Mouse (Mus musculus) layer of hippocampus, postnatal 10 days (tissue): Measurements from ENCODE around the gene Prss27. TPM values are rescaled to one million over a fixed set of nuclear protein-coding genes. Genes with fewer than 3 reads are reported as not detected.
A peak's percentile ranks its signal among the peaks of the same experiment; 100 is the strongest.
"Not testable (repeated sequence)": the region's sequence is repeated elsewhere in the genome, so short reads cannot be mapped to it uniquely, and the experiment has no call there.

Source experiments
- DNase-seq, 2 experiments: peaks; one replicate each; pipeline ENCODE4 v3.0.0; 2021; ENCODE audit warnings: low spot score in 2 of 2
- total RNA-seq, 2 experiments: library from RNA; stranded (reverse); gene quantifications; 2 replicates each; pipeline ENCODE4 v1.2.3; 2021

The Prss27 gene
- total RNA-seq, 2 experiments from 2014 or later = not detected

DNA sequence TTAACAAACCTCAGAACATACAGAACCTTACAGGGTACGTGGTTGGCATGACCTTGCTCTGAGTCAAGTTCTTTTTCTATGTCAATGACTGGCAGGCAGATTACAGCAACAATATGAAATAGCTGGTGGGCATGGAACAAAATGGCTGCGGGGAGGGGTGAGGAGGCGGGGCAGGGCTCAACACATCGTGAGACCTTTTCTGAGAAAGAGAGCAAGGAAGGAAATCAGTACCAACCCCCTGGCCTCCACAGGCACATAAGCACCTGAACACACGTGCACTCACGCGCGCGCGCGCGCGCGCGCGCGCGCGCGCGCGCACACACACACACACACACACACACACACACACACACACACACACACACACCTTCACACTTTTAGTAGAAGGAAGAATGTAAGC lies 7.4 kb upstream of the Prss27 start:
- DNase-seq = no peak

DNA sequence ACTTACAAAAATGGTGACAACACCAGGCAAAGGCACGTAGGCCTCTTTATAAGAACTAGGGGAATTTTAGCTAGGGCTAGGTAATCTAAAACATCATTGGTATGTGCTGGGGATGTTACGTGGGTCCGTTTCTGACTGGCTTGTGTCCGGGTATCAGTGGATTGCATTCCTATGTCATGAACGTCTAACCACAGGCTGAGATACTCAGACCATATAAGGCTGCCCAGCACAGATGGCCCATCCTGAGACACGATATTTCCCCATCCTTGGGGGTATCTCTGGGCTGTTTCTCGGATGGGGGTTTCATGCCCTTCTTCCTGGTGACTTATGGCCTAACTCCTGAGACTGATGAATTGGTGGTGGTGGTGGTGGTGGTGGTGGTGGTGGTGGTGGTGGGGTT lies 2.9 kb upstream of the Prss27 start:
- DNase-seq = no peak

DNA sequence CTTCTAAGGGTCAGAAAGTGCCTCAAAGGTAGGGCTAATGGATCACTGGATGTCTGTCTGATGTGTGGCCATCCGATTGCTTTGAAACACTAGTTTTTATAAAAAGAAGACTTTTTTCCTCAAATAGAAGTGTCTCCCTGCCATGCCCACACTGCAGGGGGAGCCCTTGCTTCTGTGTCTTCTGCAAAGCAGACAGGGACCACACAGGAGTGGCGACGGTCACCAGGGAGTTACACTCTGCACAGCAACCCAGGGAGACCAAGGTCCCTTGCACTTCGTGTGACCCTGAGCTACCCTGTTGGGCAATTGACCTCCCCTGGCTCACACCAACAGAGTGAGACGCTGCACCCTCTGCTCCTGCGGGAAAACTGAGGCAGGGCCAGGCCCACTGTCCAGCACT lies 990 bp upstream of the Prss27 start:
- no peak for DNase-seq

DNA sequence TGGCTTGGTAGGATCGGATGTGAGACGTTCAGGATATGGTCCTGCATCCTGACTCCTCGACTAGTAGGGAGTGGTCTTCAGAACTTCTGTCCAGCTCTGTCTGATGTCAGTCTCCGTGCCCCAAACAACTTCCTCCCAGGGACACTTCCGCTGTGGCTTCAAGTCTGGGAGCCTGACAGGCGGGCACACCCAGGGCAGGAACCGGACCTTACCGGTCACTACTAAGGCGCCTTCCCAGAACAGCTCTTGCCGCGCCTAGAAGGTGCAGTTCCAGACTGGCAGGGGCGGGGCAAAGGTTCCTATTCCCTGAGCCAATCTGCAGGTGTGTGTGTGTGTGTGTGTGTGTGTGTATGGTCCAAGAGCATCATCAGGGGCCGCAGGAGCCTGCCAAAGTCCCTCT lies 584 bp upstream of the Prss27 start:
- DNase-seq = no peak

DNA sequence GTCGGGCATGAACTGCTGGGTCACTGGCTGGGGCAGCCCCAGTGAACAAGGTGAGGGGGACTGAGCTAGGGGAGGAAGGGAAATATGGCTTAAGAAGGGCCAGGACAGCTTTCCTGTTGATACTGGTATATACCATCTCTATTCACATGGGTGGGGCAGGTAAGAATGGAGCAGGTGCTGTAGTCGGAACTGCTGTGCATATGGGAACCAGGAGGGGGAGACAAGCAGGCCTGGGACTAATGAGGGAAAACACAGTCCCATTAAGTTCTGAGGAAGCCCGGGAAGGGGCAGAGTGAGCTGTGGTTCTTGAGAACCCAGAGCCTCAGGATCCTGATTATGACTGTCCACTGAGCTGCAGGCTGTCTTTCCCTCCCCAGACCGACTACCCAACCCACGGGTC lies 6.5 kb downstream of the Prss27 start:
- DNase-seq = no peak

DNA sequence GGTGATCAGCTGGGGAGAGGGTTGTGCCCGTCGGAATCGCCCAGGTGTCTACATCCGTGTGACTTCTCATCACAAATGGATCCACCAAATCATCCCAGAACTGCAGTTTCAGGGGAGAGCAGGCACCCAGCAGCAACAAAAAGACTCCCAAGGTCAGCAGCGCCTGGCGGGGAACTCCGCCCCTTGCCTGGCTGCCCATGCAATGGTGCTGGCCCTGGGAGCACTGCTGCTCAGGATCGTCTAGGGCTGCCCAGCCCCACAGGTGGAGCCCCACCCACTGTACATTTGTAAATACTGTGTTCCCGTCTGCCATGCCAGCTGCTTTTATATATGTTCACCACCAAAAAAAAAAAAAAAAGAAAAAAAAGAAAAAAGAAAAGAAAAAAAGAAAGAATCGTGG lies 7.7 kb downstream of the Prss27 start:
- DNase-seq = no peak

DNA sequence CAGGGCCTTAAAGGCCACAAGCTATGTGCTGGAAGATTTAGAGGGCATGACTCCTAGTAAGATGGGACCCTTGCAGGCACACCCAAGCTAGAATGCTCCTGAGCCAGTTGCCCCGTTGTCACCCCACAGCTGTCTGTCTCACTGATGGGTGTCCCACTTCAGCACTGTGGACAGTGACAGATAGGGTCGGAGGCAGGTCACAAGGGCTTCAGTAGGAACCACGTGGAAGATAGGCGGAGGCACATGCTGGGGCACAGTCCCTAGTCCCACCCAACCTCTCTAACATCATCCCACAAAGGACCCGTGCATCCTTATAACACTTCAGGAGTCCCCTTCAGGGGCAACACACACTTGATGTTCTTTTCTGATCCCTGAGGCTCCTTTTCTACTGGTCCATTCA lies 8.1 kb downstream of the Prss27 start:
- no peak for DNase-seq

DNA sequence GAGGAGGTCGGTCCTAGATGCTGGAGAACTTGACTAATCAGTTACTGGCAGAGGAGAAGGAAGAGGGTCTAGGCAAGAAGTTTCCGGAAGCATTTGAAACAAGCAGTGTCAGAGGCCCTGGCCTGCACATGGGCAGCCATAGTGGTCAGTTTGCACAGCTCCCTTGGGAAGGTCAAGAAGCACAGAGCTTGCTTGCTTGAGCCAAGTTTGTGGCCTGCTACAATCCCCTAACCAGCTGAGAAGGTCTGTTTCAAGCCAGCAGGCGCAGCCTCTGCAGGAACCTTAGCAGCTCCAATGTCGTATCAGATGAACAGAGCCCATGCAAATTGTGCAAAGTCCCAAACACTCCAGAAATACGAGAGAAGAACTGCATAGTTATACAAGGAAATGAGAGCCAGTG lies 10.1 kb downstream of the Prss27 start:
- DNase-seq = no peak

DNA sequence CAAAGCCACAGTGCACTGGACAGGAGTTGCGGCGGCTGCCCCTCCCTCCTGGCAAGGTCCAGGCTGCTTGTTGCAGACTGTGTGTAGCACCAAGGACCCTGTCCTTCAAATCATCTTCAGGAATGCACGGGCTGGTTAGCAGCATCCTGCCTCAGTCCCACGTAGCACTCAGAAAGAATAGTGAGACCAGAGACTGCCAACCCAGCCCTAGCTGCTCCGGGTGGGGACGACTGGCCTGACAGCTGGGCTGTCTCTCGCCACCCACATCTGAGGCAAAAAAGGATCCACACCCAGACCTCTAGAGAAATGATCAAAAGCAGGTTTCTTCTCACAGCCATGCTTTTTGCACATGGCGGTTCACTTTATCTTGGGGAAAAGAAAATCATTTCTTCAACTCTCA lies 11.1 kb downstream of the Prss27 start:
- no peak for DNase-seq

DNA sequence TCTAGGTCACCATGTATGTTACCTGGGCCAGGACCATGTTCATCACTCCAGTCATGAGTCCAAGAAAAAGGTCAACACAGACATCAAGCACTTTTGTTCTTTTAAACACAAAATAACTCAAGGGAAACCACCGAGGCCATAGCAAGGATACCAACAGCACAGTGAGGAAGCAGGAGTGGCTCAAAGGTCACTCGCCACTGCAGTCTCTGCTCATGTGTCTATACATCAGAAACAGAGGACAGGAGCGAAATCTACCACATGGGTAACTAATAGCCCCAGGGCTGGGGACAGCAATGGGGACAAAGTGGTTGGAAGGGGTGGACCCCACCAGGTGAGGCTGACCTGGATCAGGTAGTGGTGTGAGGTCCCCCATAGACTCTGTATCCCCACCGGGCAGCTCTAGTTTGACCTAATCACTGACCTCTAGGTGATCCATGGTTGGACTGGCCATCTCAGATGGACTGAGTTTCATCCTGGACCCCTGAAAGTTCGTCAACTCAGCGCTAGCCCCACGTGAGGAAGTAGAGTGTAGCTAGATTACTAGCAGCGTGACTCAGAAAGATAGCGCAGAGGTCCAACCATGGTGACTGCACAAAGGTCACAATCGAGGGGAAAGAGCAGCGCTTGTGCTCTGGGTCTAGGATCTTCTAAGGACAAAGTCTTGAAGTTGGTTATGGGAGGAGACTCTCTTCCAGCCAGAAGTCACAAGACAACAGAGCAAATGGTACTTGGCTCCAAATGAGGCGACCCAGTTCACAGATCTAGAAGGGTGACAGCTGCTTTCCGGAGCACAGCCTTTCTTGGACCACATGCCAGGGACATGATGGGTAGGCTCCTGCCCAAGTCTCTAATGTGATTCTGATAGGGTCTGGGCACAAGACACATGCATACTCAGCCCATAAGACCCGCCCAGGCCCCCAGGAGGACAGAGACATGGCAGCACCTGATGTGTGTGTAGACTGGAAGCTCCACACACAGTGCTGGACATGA lies 19.0 kb downstream of the Prss27 start:
- DNase-seq = no peak

DNA sequence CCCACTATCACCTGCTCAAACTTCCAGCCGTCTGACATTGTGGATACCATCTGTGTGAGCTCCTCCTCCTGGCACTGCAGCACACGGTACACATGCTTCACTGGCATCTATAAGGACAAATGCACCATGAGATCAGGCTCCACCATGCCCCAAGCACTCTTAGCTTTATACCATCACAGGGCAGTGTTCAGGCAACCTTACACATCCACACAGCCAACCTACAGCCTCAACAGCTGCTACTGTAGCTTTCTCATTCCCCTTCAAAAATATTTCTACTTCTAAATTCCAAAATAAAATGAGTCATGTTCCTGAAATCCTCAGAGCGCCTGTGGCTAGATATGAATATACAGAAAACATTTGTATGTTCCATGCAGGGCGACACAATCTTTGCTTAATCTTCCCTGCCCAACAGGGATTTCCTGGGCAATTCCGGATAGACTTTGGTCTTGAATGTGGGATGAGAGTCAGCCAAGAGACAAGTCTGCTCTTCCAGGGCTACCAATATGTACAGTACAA lies 19.8 kb downstream of the Prss27 start:
- no peak for DNase-seq

DNA sequence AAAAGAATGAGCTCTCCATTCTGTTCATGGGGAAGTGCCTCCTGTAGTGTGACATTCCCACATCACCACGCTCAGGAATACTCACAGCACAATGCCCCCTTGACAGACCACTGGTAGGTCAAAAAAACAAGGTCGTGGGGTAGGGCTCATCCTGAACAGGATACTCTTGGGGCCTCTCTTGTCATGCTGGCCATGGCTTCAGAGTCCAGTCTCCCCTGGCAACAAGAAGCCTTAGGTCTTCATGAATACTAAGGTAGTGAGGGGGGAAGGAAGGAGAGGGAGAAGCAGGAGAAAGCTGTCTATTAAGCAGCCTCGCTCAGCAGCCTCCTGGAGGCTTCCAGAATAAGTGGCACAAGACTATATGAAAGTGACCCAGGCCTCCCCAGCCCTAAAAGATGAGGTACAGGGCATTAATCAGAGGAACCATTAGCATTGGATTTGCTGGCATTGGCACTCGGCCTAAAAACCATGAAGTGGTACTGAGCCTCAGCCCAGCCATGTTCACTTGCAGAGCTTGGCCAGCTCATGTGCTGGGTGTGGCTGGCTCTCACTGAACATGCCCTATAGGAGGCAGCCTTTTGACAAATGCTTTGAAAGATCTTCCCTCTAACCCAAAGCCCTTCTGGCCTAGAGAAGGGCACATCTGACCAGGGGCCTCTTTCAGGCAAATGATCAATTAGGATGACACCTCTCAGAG lies 24.7 kb downstream of the Prss27 start:
- no peak for DNase-seq

DNA sequence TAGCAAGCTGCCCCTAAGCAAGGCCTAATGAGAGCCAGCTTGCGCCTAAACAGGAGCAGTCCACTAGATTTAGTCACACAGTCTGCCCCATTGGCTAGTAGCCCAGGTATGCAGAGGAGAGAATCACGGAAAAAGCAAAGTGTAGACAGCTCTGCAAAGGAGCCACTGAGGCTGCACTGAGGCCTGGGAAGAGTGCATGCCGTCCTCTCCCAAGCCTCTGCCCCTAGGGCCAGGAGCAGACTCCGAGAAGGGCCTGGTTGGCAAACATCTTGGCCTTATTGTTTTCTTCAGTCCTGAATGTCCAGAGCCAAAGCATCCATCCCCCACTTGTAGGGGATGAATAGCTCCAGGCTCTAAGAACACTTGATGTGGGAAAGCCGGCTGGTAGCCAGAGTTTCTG lies 30.3 kb downstream of the Prss27 start:
- DNase-seq = peak; percentile 29 to 46

DNA sequence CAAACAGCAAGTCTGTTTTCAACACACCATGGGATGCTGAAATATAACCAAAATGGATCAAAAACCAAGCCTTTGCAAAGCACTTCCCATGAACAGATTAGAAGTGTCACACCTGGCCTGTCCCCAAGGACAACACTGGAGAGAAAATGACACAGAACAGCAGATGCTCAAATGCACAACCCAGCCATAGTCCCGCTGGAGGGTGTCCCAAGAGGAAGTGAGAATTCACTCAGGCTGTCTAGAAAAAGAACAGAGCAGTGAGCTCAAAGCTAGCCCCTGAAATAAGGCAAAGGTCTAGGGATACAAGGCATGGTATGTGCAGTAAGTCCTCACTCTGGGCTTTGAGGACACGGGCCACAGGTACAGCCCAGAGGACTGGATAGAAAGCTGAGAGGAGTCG lies 31.6 kb downstream of the Prss27 start:
- DNase-seq = no peak

DNA sequence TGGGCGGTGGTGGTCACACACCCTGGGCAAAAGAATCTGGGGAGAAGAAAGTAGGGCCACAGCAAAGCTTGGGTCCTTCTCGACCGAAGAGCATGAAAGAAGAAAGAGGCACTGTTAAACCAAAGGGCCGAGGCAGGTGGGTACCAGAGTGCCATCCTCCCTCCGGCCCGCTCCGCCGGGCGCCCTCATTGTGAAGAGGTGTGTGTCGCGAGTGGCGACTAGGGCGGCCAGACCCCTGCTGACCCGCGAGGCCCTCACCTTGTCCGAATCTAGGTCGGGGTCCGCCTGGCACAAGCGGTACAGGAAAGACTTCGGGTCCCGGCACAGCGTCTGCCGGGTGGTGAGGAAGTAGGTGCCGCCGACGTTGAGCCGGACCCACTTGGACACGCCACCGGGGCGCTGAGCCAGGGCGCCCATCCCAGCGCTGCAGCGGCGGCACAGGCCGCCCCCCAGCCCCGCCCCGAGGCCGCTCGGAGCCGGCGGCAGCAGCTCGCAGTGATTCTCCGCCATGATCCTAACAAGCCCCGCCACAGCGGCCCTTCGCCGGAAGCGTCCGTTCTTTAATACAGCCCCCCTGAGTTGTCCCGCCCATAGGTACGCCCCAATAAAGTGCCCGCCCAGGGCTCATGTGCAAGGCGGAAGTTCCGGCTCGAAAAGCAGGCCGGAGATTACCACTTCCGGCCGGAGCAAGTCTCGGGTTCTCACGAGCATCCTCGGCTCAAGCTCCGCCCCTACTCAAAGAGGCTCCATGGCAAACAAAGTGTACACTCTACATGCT lies 35.2 kb downstream of the Prss27 start, which contains the start of gene Kctd5:
Gene Kctd5, minus strand, starts transcription at position 567 of the 778 bp plus-strand sequence.
- DNase-seq = peak; percentile 97 to 98

DNA sequence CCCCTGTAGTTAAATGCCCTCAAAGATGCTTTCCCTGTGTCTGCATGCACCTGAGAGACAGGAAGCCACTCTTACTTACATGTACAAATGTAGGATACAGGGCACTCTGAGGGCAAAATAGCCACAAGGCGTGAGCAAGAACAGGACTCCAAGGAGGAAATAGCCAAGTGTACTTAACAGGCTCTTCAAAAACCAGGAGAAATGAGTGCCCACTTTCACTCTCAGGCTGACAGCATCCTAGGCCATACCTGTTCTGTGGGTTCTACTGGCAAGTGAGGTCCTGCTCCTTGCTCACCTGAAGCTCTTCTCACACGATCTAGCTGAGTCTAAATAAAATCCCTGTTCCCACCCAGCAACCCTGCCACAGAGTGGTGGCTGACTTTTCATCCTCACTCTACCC lies 39.2 kb downstream of the Prss27 start:
- DNase-seq = no peak

DNA sequence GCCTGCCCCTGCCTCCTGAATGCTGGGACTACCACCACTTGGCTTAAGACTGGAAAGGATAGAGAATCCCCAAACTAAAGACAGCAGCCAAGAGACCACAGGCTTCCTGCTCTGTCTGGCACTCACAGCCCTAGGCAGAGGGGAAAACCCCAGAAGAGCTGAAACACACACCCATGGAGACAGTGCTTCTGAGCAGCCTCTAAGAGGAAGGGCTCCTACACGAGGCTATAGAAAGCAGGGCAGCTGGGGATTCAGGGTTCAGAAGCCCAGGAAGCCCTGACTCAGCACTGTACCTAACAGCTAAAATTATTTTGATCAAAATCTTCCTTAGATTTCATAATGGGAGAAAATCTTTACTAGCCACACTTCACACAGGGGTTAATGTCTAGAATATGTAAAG lies 46.6 kb downstream of the Prss27 start:
- DNase-seq = no peak

DNA sequence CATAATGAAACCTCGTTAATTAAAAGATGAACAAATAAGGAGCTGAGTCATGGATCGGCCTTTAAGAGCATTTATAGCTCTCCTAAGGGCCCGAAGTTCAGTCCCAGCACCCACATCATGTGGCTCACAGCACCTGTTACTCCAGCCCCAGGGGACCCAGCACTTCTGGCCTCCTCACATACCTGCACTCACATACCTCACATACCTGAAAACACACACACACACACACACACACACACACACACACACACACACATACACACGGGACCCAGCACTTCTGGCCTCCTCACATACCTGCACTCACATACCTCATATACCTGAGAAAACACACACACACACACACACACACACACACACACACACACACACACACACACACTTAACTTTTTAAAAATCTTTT lies 48.5 kb downstream of the Prss27 start:
- not testable (repeated sequence) for DNase-seq

DNA sequence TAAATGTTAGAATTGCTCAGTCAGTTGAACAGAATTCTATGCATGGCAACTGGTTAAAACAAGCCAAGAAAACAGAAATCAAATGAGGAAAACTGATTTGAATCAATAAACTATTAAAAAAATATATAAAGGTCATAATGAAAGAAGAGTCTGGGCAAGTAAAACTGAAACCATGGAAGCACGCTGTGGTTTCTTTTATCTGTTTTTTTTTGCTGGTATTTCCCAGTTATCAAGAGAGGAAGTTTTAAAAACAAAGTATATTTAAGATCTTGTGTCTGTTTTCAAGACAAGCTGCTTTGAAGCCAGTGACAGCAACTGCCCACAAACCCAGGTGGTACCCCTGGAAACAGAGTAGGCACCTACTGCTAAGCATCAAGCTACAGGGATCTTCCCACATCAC lies 52.6 kb downstream of the Prss27 start:
- no peak for DNase-seq
